In the genomic region with DNA sequence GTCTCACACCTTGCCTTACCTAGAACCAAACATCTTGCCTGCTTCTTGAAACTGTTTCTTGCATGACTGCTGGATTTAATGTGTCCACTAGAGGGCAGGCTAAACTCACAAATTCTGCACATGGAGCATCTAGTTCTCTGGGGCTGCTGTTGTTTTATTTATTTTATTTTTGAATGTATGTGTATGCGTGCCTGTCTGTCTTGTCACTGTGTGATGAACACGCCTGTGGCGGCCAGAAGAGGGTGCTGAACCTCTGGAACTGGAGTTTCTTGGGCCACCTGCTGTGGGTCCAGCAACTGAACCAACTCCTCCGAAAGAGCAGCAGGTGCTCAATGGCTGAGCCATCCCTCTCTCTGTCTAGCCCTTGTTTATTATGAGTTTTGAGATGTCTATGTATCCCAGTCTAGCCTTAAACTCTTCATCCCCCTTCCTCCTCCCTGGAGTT, we compare ENCODE assay signal across 8 mouse cellular contexts. TPM values are rescaled to one million over a fixed set of nuclear protein-coding genes. Genes with fewer than 3 reads are reported as not detected.
DNase-seq lines count a peak whose midpoint lies in the region; TF ChIP-seq lines count a peak whose summit lies in the region.

No protein-coding gene starts in this region.

- H3K4me3 ChIP-seq in gastrocnemius, adult 2 months, result no peak overlapping the region
- no peak overlapping the region for H3K4me3 ChIP-seq in embryonic facial prominence, embryonic 10.5 days
- H3K4me3 ChIP-seq in midbrain, embryonic 10.5 days, result no peak overlapping the region

- intact Hi-C loops in gastrocnemius, adult 2 months (cut with DNase I), result loop anchor here (1.0 kb wide), 2 partner anchors 48 to 62 kb away; no protein-coding TSS in a partner anchor
- intact Hi-C loops in left cerebral cortex, postnatal 14 days (cut with DNase I), result loop anchor here (5.0 to 10.0 kb wide), 2 partner anchors 63 to 265 kb away; partner anchors contain the start of gene Golt1a

- peak; percentile 53 for DNase-seq in gastrocnemius, adult 2 months
- no peak for DNase-seq in gastrocnemius, postnatal 10 days
- DNase-seq in R1 (ENCODE audit: low read depth, low spot score), result peak; percentile 83
- DNase-seq in embryonic facial prominence, embryonic 10.5 days (ENCODE audit: low spot score), result peak; percentile 62
- DNase-seq in heart, postnatal 4 days, result peak; percentile 67
- DNase-seq in left cerebral cortex, postnatal 14 days (ENCODE audit: low spot score in 2 of 2), result peak; percentile 67 to 73
- peak; percentile 66 for DNase-seq in midbrain, embryonic 10.5 days (ENCODE audit: low spot score)
- DNase-seq in skeletal muscle tissue, adult 2 months (ENCODE audit: low read depth, low spot score), result peak; percentile 69

- 19% methylated on average over 4 of the region's 4 CpGs for WGBS in embryonic facial prominence, embryonic 10.5 days
- WGBS in midbrain, embryonic 10.5 days, result 13% methylated on average over 4 of the region's 4 CpGs

- H3K4me1 ChIP-seq in embryonic facial prominence, embryonic 10.5 days, result peaks cover 5% of the 10 kb centered on the region
- H3K4me1 ChIP-seq in midbrain, embryonic 10.5 days, result peaks cover 3% of the 10 kb centered on the region; the same call in 1 of the 2 replicates

- no peaks in the 10 kb centered on the region for H3K9me3 ChIP-seq in embryonic facial prominence, embryonic 10.5 days
- no peaks in the 10 kb centered on the region for H3K9me3 ChIP-seq in midbrain, embryonic 10.5 days (replicated peaks)

- H3K27ac ChIP-seq in gastrocnemius, adult 2 months, result no peak overlapping the region
- H3K27ac ChIP-seq in embryonic facial prominence, embryonic 10.5 days (replicated peaks), result no peak overlapping the region
- H3K27ac ChIP-seq in midbrain, embryonic 10.5 days (replicated peaks), result 0 out of 2 replicates have a peak overlapping the region, but pooled peaks have one; percentile 23

- no peaks in the 10 kb centered on the region for H3K36me3 ChIP-seq in embryonic facial prominence, embryonic 10.5 days (replicated peaks)
- H3K36me3 ChIP-seq in midbrain, embryonic 10.5 days, result no peaks in the 10 kb centered on the region

- peak; percentile 85 for TF ChIP-seq CTCF in gastrocnemius, adult 2 months (IDR thresholded peaks at IDR 0.05)

- peaks cover 4% of the 10 kb centered on the region; the same call in 1 of the 2 replicates for H3K27me3 ChIP-seq in embryonic facial prominence, embryonic 10.5 days (replicated peaks; ENCODE audit: low read depth, poor library complexity, severe bottlenecking)
- peaks cover 4% of the 10 kb centered on the region; the same call in 1 of the 2 replicates for H3K27me3 ChIP-seq in midbrain, embryonic 10.5 days (ENCODE audit: low read depth, poor library complexity, severe bottlenecking)

RNA-seq across cellular contexts. Expression of gene Pik3c2b, which starts 5.9 kb away (rescaled TPM):
- 10 to 100 TPM in 1 of 2 experiments, 1 to 10 TPM in 1; 9.8 to 11.0 TPM for total RNA-seq in gastrocnemius, adult 2 months (2021)
- total RNA-seq in gastrocnemius, postnatal 10 days (2021), result 10 to 100 TPM; 29.9 to 38.2 TPM
- 8.6 and 10.5 TPM in 2 replicates for polyA plus RNA-seq in embryonic facial prominence, embryonic 10.5 days (2016; fragmentation: Nextera tagmentation; extraction: Ambion mirVana)
- total RNA-seq in heart, postnatal 4 days (2021), result 10 to 100 TPM; 29.8 to 30.8 TPM
- 10 to 100 TPM; 17.2 to 18.8 TPM for total RNA-seq in left cerebral cortex, postnatal 14 days (2021)
- 14.1 and 18.2 TPM in 2 replicates for polyA plus RNA-seq in midbrain, embryonic 10.5 days (2016; fragmentation: Nextera tagmentation; extraction: Ambion mirVana)

RNA-seq across cellular contexts. Expression of gene Mdm4, which starts 9.2 kb away (rescaled TPM):
- total RNA-seq in gastrocnemius, adult 2 months (2021), result 10 to 100 TPM; 26.3 to 32.4 TPM
- total RNA-seq in gastrocnemius, postnatal 10 days (2021), result 10 to 100 TPM; 35.8 to 48.4 TPM
- polyA plus RNA-seq in embryonic facial prominence, embryonic 10.5 days (2016; fragmentation: Nextera tagmentation; extraction: Ambion mirVana), result 37.7 and 41.4 TPM in 2 replicates
- 10 to 100 TPM; 55.1 to 59.8 TPM for total RNA-seq in heart, postnatal 4 days (2021)
- 10 to 100 TPM; 79.1 to 80.6 TPM for total RNA-seq in left cerebral cortex, postnatal 14 days (2021)
- 34.6 and 37.7 TPM in 2 replicates for polyA plus RNA-seq in midbrain, embryonic 10.5 days (2016; fragmentation: Nextera tagmentation; extraction: Ambion mirVana)
